Mouse (Mus musculus) c-Kit-positive CD71-negative TER-119-negative erythroid progenitor cells, embryonic 14.5 days (primary cell): ENCODE measurements around the gene Nrg3.

ENCODE experiments used
- DNase-seq: peaks from one replicate; pipeline ENCODE4 v3.0.0-alpha.2; 2013; ENCODE audit warnings: low read depth

Gene Nrg3

GRCm38 (mm10) chr14:39472790-39473761, at the start of gene Nrg3:
TSS of gene Nrg3 (minus strand) at chr14:39473088.
- DNase-seq = no peak

GRCm38 (mm10) chr14:39508956-39509355, 36.1 kb upstream of the Nrg3 start:
- DNase-seq = no peak

GRCm38 (mm10) chr14:39473771-39474211, 903 bp upstream of the Nrg3 start:
- no peak for DNase-seq

- DNase-seq = no peak
Observed at GRCm38 (mm10) chr14:39472146-39472751, 639 bp downstream of the Nrg3 start.

GRCm38 (mm10) chr14:39471236-39471981, 1.5 kb downstream of the Nrg3 start:
- no peak for DNase-seq

- DNase-seq = no peak
Observed at GRCm38 (mm10) chr14:39445501-39445900, 27.4 kb downstream of the Nrg3 start.

GRCm38 (mm10) chr14:39428503-39428902, 44.4 kb downstream of the Nrg3 start:
- DNase-seq = no peak

- DNase-seq = no peak
Observed at GRCm38 (mm10) chr14:39421874-39422273, 51.0 kb downstream of the Nrg3 start.

GRCm38 (mm10) chr14:39413270-39413669, 59.6 kb downstream of the Nrg3 start:
- no peak for DNase-seq

- no peak for DNase-seq
Observed at GRCm38 (mm10) chr14:39386845-39387244, 86.0 kb downstream of the Nrg3 start.

- DNase-seq = no peak
Observed at GRCm38 (mm10) chr14:39381321-39381720, 91.6 kb downstream of the Nrg3 start.

GRCm38 (mm10) chr14:39373220-39373619, 99.7 kb downstream of the Nrg3 start:
- no peak for DNase-seq

GRCm38 (mm10) chr14:39356251-39356650, 116.6 kb downstream of the Nrg3 start:
- DNase-seq = no peak

GRCm38 (mm10) chr14:39351979-39352737, 120.7 kb downstream of the Nrg3 start:
- no peak for DNase-seq

- no peak for DNase-seq
Observed at GRCm38 (mm10) chr14:39317424-39318110, 155.3 kb downstream of the Nrg3 start.

GRCm38 (mm10) chr14:39314111-39314510, 158.8 kb downstream of the Nrg3 start:
- DNase-seq = no peak

- no peak for DNase-seq
Observed at GRCm38 (mm10) chr14:39265121-39265520, 207.8 kb downstream of the Nrg3 start.

GRCm38 (mm10) chr14:39264422-39264821, 208.5 kb downstream of the Nrg3 start:
- DNase-seq = no peak

- no peak for DNase-seq
Observed at GRCm38 (mm10) chr14:39261016-39261415, 211.9 kb downstream of the Nrg3 start.

GRCm38 (mm10) chr14:39255391-39255790, 217.5 kb downstream of the Nrg3 start:
- no peak for DNase-seq

GRCm38 (mm10) chr14:39240267-39240666, 232.6 kb downstream of the Nrg3 start:
- no peak for DNase-seq
